Mouse (Mus musculus): ENCODE results near the gene P2ry2. TPM values are rescaled to one million over a fixed set of nuclear protein-coding genes. Genes with fewer than 3 reads are reported as not detected.
A peak's percentile ranks its signal among the peaks of the same experiment; 100 is the strongest.

P2ry2 gene
- total and polyA plus RNA-seq, 3 experiments, result 0.87 to 1.7 (median 1.4) TPM

- peak; percentile 7 for DNase-seq (ENCODE audit: extremely low read depth)
- no peak overlapping the region for H3K27ac ChIP-seq (ENCODE audit: insufficient read depth, low read depth)
- no peak overlapping the region for H3K4me3 ChIP-seq (replicated peaks in 1 of 3; ENCODE audit: low read depth in 2 of 3, low read length in 2 of 3, poor library complexity in 1 of 3)
- in situ Hi-C loops (cut with MboI; ENCODE audit: low pct_ligation_motif_present, low pct_unique_long_range_greater_than_20kb, low sequenced_read_pairs), result no loop called here
- H3K36me3 ChIP-seq (replicated peaks in 1 of 2; ENCODE audit: control insufficient read depth in 1 of 2, insufficient read depth in 1 of 2, low read length in 1 of 2), result no peaks in the 10 kb centered on the region
- dilution Hi-C loops (cut with MboI; ENCODE audit: extremely low pct_ligation_motif_present, extremely low pct_unique_long_range_greater_than_20kb, low sequenced_read_pairs), result no loop called here
- H3K4me1 ChIP-seq (ENCODE audit: control insufficient read depth in 1 of 2, insufficient read depth in 2 of 2), result peaks cover 10 to 19% of the 10 kb centered on the region in 2 experiments
- H3K79me2 ChIP-seq (replicated peaks; ENCODE audit: control insufficient read depth, extremely low read depth, insufficient read depth, poor library complexity, severe bottlenecking), result no peaks in the 10 kb centered on the region
- TF ChIP-seq JUN (IDR thresholded peaks at IDR 0.05; ENCODE audit: insufficient read depth, low read depth, low read length) (no peak), JUND (conservative IDR thresholded peaks at IDR 0.05; ENCODE audit: low read depth, low read length) (no peak), SIN3A (IDR thresholded peaks at IDR 0.05; ENCODE audit: low read length) (no peak), USF2 (conservative IDR thresholded peaks at IDR 0.05; ENCODE audit: low read depth, low read length) (no peak), NRF1 (IDR thresholded peaks at IDR 0.05; ENCODE audit: low read depth, low read length) (no peak), ZKSCAN1 (IDR thresholded peaks at IDR 0.05; ENCODE audit: borderline replicate concordance, low read depth, low read length) (no peak), CTCF (conservative IDR thresholded peaks at IDR 0.05 in 1 of 2, IDR thresholded peaks at IDR 0.05 in 1 of 2; ENCODE audit: low read depth in 2 of 2, low read length in 2 of 2) (no peak), GABPA (IDR thresholded peaks at IDR 0.05; ENCODE audit: insufficient replicate concordance, low read depth, low read length) (no peak), RAD21 (IDR thresholded peaks at IDR 0.05; ENCODE audit: low read depth, low read length) (no peak), SMC3 (IDR thresholded peaks at IDR 0.05; ENCODE audit: low read depth, low read length) (no peak), EP300 (IDR thresholded peaks at IDR 0.05; ENCODE audit: low read length) (no peak), E2F4 (IDR thresholded peaks at IDR 0.05; ENCODE audit: insufficient replicate concordance, low read depth, low read length) (no peak), ZNF384 (IDR thresholded peaks at IDR 0.05; ENCODE audit: low read depth, low read length) (no peak), USF1 (IDR thresholded peaks at IDR 0.05; ENCODE audit: low read depth, low read length) (no peak)
- H3K27me3 ChIP-seq (replicated peaks), result no peaks in the 10 kb centered on the region
- no peaks in the 10 kb centered on the region for H3K9me3 ChIP-seq (replicated peaks; ENCODE audit: low read length)
- no peak overlapping the region for H3K9ac ChIP-seq (ENCODE audit: insufficient read depth, low read depth)
- H3K4me2 ChIP-seq (ENCODE audit: insufficient read depth, low read depth, poor library complexity, severe bottlenecking), result no peak overlapping the region
These were observed 27.9 kb downstream of the P2ry2 start for GRCm38 (mm10) chr7:100984452-100985395.

GRCm38 (mm10) chr7:100979175-100979574 lies 33.5 kb downstream of the P2ry2 start:
- in situ Hi-C loops (cut with MboI; ENCODE audit: low pct_ligation_motif_present, low pct_unique_long_range_greater_than_20kb, low sequenced_read_pairs) (loop anchor here (10.0 kb wide), 1 partner anchor 396 kb away; no protein-coding TSS in a partner anchor), dilution Hi-C loops (cut with MboI; ENCODE audit: extremely low pct_ligation_motif_present, extremely low pct_unique_long_range_greater_than_20kb, low sequenced_read_pairs) (no loop called here)
- Histone ChIP-seq H3K36me3 (replicated peaks in 1 of 2; ENCODE audit: control insufficient read depth in 1 of 2, insufficient read depth in 1 of 2, low read length in 1 of 2) (no peaks in the 10 kb centered on the region), H3K79me2 (replicated peaks; ENCODE audit: control insufficient read depth, extremely low read depth, insufficient read depth, poor library complexity, severe bottlenecking) (no peaks in the 10 kb centered on the region), H3K4me3 (replicated peaks in 1 of 3; ENCODE audit: low read depth in 2 of 3, low read length in 2 of 3, poor library complexity in 1 of 3) (no peak overlapping the region), H3K27ac (ENCODE audit: insufficient read depth, low read depth) (no peak overlapping the region), H3K27me3 (replicated peaks) (no peaks in the 10 kb centered on the region), H3K4me1 (ENCODE audit: control insufficient read depth in 1 of 2, insufficient read depth in 2 of 2) (peaks cover 0 to 7% of the 10 kb centered on the region in 2 experiments; a peak in 3 of 4 replicates), H3K9me3 (replicated peaks; ENCODE audit: low read length) (no peaks in the 10 kb centered on the region), H3K4me2 (ENCODE audit: insufficient read depth, low read depth, poor library complexity, severe bottlenecking) (no peak overlapping the region), H3K9ac (ENCODE audit: insufficient read depth, low read depth) (no peak overlapping the region)
- TF ChIP-seq CHD1 (IDR thresholded peaks at IDR 0.05; ENCODE audit: low read depth, low read length) (no peak), TCF12 (IDR thresholded peaks at IDR 0.05; ENCODE audit: low read depth, low read length) (no peak), MXI1 (IDR thresholded peaks at IDR 0.05; ENCODE audit: low read depth, low read length) (no peak), E2F4 (IDR thresholded peaks at IDR 0.05; ENCODE audit: insufficient replicate concordance, low read depth, low read length) (no peak), POLR2A (IDR thresholded peaks at IDR 0.05; ENCODE audit: low read depth, low read length) (no peak), MYC (IDR thresholded peaks at IDR 0.05; ENCODE audit: low read depth, low read length) (no peak), ETS1 (conservative IDR thresholded peaks at IDR 0.05; ENCODE audit: low read depth, low read length) (no peak), NELFE (IDR thresholded peaks at IDR 0.05; ENCODE audit: low read depth, low read length) (no peak), RAD21 (IDR thresholded peaks at IDR 0.05; ENCODE audit: low read depth, low read length) (no peak), SMC3 (IDR thresholded peaks at IDR 0.05; ENCODE audit: low read depth, low read length) (no peak), ZKSCAN1 (IDR thresholded peaks at IDR 0.05; ENCODE audit: borderline replicate concordance, low read depth, low read length) (no peak), JUN (IDR thresholded peaks at IDR 0.05; ENCODE audit: insufficient read depth, low read depth, low read length) (no peak), HCFC1 (IDR thresholded peaks at IDR 0.05; ENCODE audit: low read depth, low read length) (no peak), GABPA (IDR thresholded peaks at IDR 0.05; ENCODE audit: insufficient replicate concordance, low read depth, low read length) (no peak), ZC3H11A (IDR thresholded peaks at IDR 0.05; ENCODE audit: low read depth, low read length) (no peak), CTCF (conservative IDR thresholded peaks at IDR 0.05 in 1 of 2, IDR thresholded peaks at IDR 0.05 in 1 of 2; ENCODE audit: low read depth in 2 of 2, low read length in 2 of 2) (no peak)
- DNase-seq (ENCODE audit: extremely low read depth), result no peak
